26 mouse cellular contexts compared by ENCODE assay signal in the genomic region with DNA sequence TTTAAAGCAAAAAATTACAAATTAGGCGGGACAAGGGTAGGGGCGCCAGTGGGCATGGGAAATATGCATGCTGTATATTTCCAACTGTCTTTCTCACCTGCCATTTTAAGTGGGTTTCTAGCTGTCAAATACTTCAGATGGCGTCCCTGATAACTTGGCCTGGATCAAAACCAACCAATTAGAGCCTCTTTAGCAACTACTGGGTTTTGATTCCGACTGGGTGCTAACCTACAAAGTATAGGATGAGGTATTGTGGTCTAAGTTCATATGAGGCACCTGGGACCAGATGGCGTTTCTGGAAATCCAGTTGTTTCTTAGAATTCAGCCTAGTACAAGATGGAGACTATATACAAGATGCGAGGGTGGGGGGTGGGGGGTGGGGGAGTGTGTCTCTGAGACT. TPM values are rescaled to one million over a fixed set of nuclear protein-coding genes. Genes with fewer than 3 reads are reported as not detected.
"Had no signal": no experiment of that assay in that cellular context is flagged by ENCODE, and none has a peak within 500 bp of the region (broad histone marks: within the 10 kb centered on the region; RNA-seq: fewer than 3 reads in every experiment).

No protein-coding gene starts in this region.

- H3K27ac ChIP-seq: heart, adult 2 months; hindbrain, embryonic 13.5 days; hindbrain, embryonic 15.5 days; hindbrain, postnatal 0 days; intestine, embryonic 15.5 days; kidney, embryonic 15.5 days; kidney, postnatal 0 days; limb, embryonic 10.5 days; limb, embryonic 12.5 days; liver, embryonic 12.5 days had no signal

- H3K36me3 ChIP-seq: hindbrain, embryonic 13.5 days; hindbrain, embryonic 15.5 days; intestine, embryonic 15.5 days; kidney, embryonic 15.5 days; limb, embryonic 10.5 days; limb, embryonic 12.5 days; liver, embryonic 12.5 days had no signal

- ATAC-seq: hindbrain, postnatal 0 days; inflammation-experienced regulatory T-cells, adult 6 months; intestine, embryonic 15.5 days; intestine, postnatal 0 days; liver, embryonic 12.5 days had no signal

- H3K9ac ChIP-seq: hindbrain, embryonic 13.5 days; hindbrain, embryonic 15.5 days; intestine, embryonic 15.5 days; kidney, embryonic 15.5 days; limb, embryonic 12.5 days; liver, embryonic 12.5 days had no signal

- H3K4me3 ChIP-seq: heart, adult 2 months; hindbrain, embryonic 13.5 days; hindbrain, embryonic 15.5 days; intestine, embryonic 15.5 days; kidney, embryonic 15.5 days; limb, embryonic 10.5 days; limb, embryonic 12.5 days; liver, embryonic 12.5 days had no signal

- H3K4me2 ChIP-seq: heart, embryonic 11.5 days; hindbrain, embryonic 13.5 days; hindbrain, embryonic 15.5 days; intestine, embryonic 15.5 days; kidney, embryonic 15.5 days; limb, embryonic 12.5 days; liver, embryonic 12.5 days had no signal

- H3K9me3 ChIP-seq: hindbrain, embryonic 13.5 days; hindbrain, embryonic 15.5 days; intestine, embryonic 15.5 days; kidney, embryonic 15.5 days; limb, embryonic 10.5 days; limb, embryonic 12.5 days; liver, embryonic 12.5 days had no signal

- DNase-seq: gastrocnemius, postnatal 14 days; gastrocnemius, postnatal 36 days; heart, adult 11 months; heart, adult 2 months; heart, postnatal 14 days; heart, postnatal 36 days; kidney, postnatal 14 days; layer of hippocampus, adult 9-11 months; layer of hippocampus, postnatal 36 days; liver had no signal

RNA-seq across cellular contexts. Expression of gene Pgpep1l, which starts 7.8 kb away (rescaled TPM):
- total RNA-seq: heart, adult 2 months; hematopoietic stem cell, adult 5-6 weeks had no signal
- polyA plus RNA-seq: gonadal fat pad, adult 2 months; heart, embryonic 11.5 days; hindbrain, embryonic 11.5 days; hindbrain, embryonic 13.5 days; hindbrain, embryonic 15.5 days; hindbrain, postnatal 0 days; intestine, embryonic 15.5 days; intestine, postnatal 0 days; large intestine, adult 2 months; limb, embryonic 10.5 days; limb, embryonic 12.5 days; liver, embryonic 12.5 days had no signal
